Mouse (Mus musculus) gastrocnemius, adult 2 months (tissue): Measurements from ENCODE around the gene Gin1. TPM values are rescaled to one million over a fixed set of nuclear protein-coding genes. Genes with fewer than 3 reads are reported as not detected.

ENCODE experiments used
- DNase-seq: peaks from one replicate; pipeline ENCODE4 v3.0.0; 2022
- H3K27ac ChIP-seq: fragments of 200-600 bp; 2 replicates; pipeline ENCODE4 v1.8.1; 2022; ENCODE audit warnings: mild to moderate bottlenecking
- H3K4me3 ChIP-seq: fragments of 200-600 bp; 2 replicates; pipeline ENCODE4 v1.8.1; 2022; ENCODE audit warnings: mild to moderate bottlenecking, moderate library complexity
- CTCF ChIP-seq: fragments of 200-600 bp; IDR thresholded peaks from 2 replicates; pipeline ENCODE4 v1.8.1; 2022; ENCODE audit warnings: antibody characterized with exemption, mild to moderate bottlenecking, moderate library complexity
- intact Hi-C: fragments of 180-260 bp; cut with DNase I; formaldehyde crosslinking; loops from one replicate; pipeline ENCODE4 v1.15.1; 2025
- total RNA-seq, 2 experiments: library from RNA; stranded (reverse); gene quantifications; 2 replicates each; pipeline ENCODE4 v1.2.3; 2021

The Gin1 gene
- total RNA-seq, 2 experiments from 2014 or later = 3.8 to 4.9 TPM

GRCm38 (mm10) chr1:97768089-97768488, 1.9 kb upstream of the Gin1 start:
- no peak overlapping the region for H3K27ac ChIP-seq
- DNase-seq = no peak
- intact Hi-C loops = no loop called here
- no peak for TF ChIP-seq CTCF
- H3K4me3 ChIP-seq = no peak overlapping the region

GRCm38 (mm10) chr1:97768906-97769293, 1.1 kb upstream of the Gin1 start:
- no peak for TF ChIP-seq CTCF
- Histone ChIP-seq H3K27ac (peak overlapping the region; percentile 96), H3K4me3 (peak overlapping the region; percentile 100)
- DNase-seq = no peak
- intact Hi-C loops = no loop called here

- DNase-seq = peak; percentile 14
- intact Hi-C loops = no loop called here
- H3K4me3 ChIP-seq = peak overlapping the region; percentile 100
Measured at GRCm38 (mm10) chr1:97769294-97769903, 573 bp upstream of the Gin1 start.

GRCm38 (mm10) chr1:97771118-97771517, 1.1 kb downstream of the Gin1 start:
- Histone ChIP-seq H3K27ac (peak overlapping the region; percentile 96), H3K4me3 (peak overlapping the region; percentile 100)
- intact Hi-C loops = loop anchor here (5.0 kb wide), 1 partner anchor 109 kb away; the partner anchor contains the start of gene D1Ertd622e
- no peak for TF ChIP-seq CTCF
- DNase-seq = no peak

More at GRCm38 (mm10) chr1:97769294-97769903, 573 bp upstream of the Gin1 start:
- TF ChIP-seq CTCF = no peak
- H3K27ac ChIP-seq = peak overlapping the region; percentile 96

GRCm38 (mm10) chr1:97771727-97772126, 1.8 kb downstream of the Gin1 start:
- TF ChIP-seq CTCF = no peak
- Histone ChIP-seq H3K27ac (no peak overlapping the region), H3K4me3 (no peak overlapping the region)
- no peak for DNase-seq
- intact Hi-C loops = loop anchor here (5.0 kb wide), 1 partner anchor 109 kb away; the partner anchor contains the start of gene D1Ertd622e

GRCm38 (mm10) chr1:97773362-97773761, 3.4 kb downstream of the Gin1 start:
- Histone ChIP-seq H3K27ac (no peak overlapping the region), H3K4me3 (no peak overlapping the region)
- TF ChIP-seq CTCF = no peak
- intact Hi-C loops = loop anchor here (5.0 kb wide), 1 partner anchor 111 kb away; the partner anchor contains the start of gene D1Ertd622e
- DNase-seq = no peak

- intact Hi-C loops = loop anchor here (5.0 kb wide), 1 partner anchor 112 kb away; the partner anchor contains the start of gene D1Ertd622e
- no peak overlapping the region for H3K4me3 ChIP-seq
- TF ChIP-seq CTCF = no peak
- DNase-seq = no peak
- H3K27ac ChIP-seq = no peak overlapping the region
Measured at GRCm38 (mm10) chr1:97773973-97774372, 4.0 kb downstream of the Gin1 start.

GRCm38 (mm10) chr1:97781674-97782073, 11.7 kb downstream of the Gin1 start:
- intact Hi-C loops = no loop called here
- no peak overlapping the region for H3K27ac ChIP-seq
- no peak overlapping the region for H3K4me3 ChIP-seq
- no peak for TF ChIP-seq CTCF
- no peak for DNase-seq

GRCm38 (mm10) chr1:97784928-97785327, 15.0 kb downstream of the Gin1 start:
- Histone ChIP-seq H3K4me3 (no peak overlapping the region), H3K27ac (no peak overlapping the region)
- intact Hi-C loops = no loop called here
- DNase-seq = no peak
- TF ChIP-seq CTCF = no peak

- TF ChIP-seq CTCF = no peak
Measured at GRCm38 (mm10) chr1:97785685-97786393, 15.9 kb downstream of the Gin1 start.

GRCm38 (mm10) chr1:97787674-97788073, 17.7 kb downstream of the Gin1 start:
- Histone ChIP-seq H3K27ac (no peak overlapping the region), H3K4me3 (no peak overlapping the region)
- no peak for DNase-seq
- intact Hi-C loops = no loop called here
- TF ChIP-seq CTCF = no peak

More at GRCm38 (mm10) chr1:97785685-97786393, 15.9 kb downstream of the Gin1 start:
- intact Hi-C loops = no loop called here
- DNase-seq = no peak
- Histone ChIP-seq H3K4me3 (no peak overlapping the region), H3K27ac (no peak overlapping the region)

- H3K27ac ChIP-seq = no peak overlapping the region
- TF ChIP-seq CTCF = no peak
- intact Hi-C loops = no loop called here
- no peak overlapping the region for H3K4me3 ChIP-seq
- DNase-seq = no peak
Measured at GRCm38 (mm10) chr1:97788490-97788889, 18.5 kb downstream of the Gin1 start.

- DNase-seq = no peak
- TF ChIP-seq CTCF = no peak
- Histone ChIP-seq H3K27ac (no peak overlapping the region), H3K4me3 (no peak overlapping the region)
- intact Hi-C loops = no loop called here
Measured at GRCm38 (mm10) chr1:97794110-97794509, 24.1 kb downstream of the Gin1 start.
